In the genomic region with DNA sequence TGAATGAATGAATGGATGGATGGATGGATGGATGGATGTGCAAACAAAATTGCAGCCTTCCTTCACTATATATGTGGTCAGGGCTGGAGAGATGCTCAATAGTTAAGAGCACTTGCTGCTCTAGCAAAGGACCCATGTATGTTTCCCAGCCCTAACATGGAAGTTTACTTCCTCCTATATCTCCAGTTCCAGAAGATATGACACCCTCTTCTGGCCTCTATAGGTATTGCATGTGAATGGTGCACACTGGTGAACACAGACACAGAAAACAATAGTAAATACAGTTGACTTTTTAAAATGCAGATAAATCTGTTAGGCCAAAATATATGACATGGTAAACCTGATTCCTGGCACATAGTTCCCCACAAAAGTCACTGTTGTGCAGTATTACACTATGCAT, we compare ENCODE assay signal across 18 mouse cellular contexts.
DNase-seq lines count a peak whose midpoint lies in the region; ATAC-seq and TF ChIP-seq lines count a peak whose summit lies in the region.
"Had no signal": no experiment of that assay in that cellular context is flagged by ENCODE, and none has a peak within 500 bp of the region (broad histone marks: within the 10 kb centered on the region; RNA-seq: fewer than 3 reads in every experiment).

No protein-coding gene starts in this region.

- DNase-seq in 416B (ENCODE audit: low read depth) (peak; percentile 52), MEL (ENCODE audit: low read depth, low spot score) (peak; percentile 36)
- DNase-seq in induced T-regulatory cell, adult 2 months (ENCODE audit: low read depth), result peak; percentile 39
- no peak for DNase-seq in left cerebral cortex, adult 18-20 months (ENCODE audit: low spot score in 2 of 2)
- DNase-seq: adrenal gland, postnatal 36 days; cerebellum, adult 9-10 months; heart, adult 18-20 months; kidney, postnatal 10 days; lung, adult 2 months had no signal

- H3K9me3 ChIP-seq in intestine, postnatal 0 days (ENCODE audit: control insufficient read depth), result no peaks in the 10 kb centered on the region
- H3K9me3 ChIP-seq in intestine, embryonic 16.5 days (ENCODE audit: control insufficient read depth, low read length), result no peaks in the 10 kb centered on the region
- no peaks in the 10 kb centered on the region for H3K9me3 ChIP-seq in MEL (replicated peaks; ENCODE audit: insufficient read depth, low read length)
- H3K9me3 ChIP-seq: embryonic facial prominence, embryonic 12.5 days; hindbrain, embryonic 13.5 days; midbrain, embryonic 15.5 days; neural tube, embryonic 15.5 days had no signal

- ATAC-seq in intestine, postnatal 0 days, result no peak
- ATAC-seq in intestine, embryonic 16.5 days, result no peak
- ATAC-seq in inflammation-experienced regulatory T-cells, adult 6 months, result no peak
- no peak for ATAC-seq in frontal cortex, adult (ENCODE audit: low TSS enrichment)
- ATAC-seq: forebrain, embryonic 14.5 days; midbrain, embryonic 15.5 days had no signal

- TF ChIP-seq CTCF in intestine, postnatal 0 days (IDR thresholded peaks at IDR 0.05; ENCODE audit: low read depth), result peak; percentile 55
- peak in 2 of 3 experiments; percentile 46 to 50; a peak in 4 of 6 replicates for TF ChIP-seq CTCF in MEL (IDR thresholded peaks at IDR 0.05 in 2 of 3, conservative IDR thresholded peaks at IDR 0.05 in 1 of 3; ENCODE audit: control insufficient read depth in 1 of 3, insufficient read depth in 1 of 3, low read depth in 2 of 3, low read length in 3 of 3, poor library complexity in 1 of 3, severe bottlenecking in 1 of 3)

- no peaks in the 10 kb centered on the region for H3K27me3 ChIP-seq in intestine, postnatal 0 days (replicated peaks; ENCODE audit: control insufficient read depth, insufficient read depth, low read length)
- H3K27me3 ChIP-seq in intestine, embryonic 16.5 days (replicated peaks; ENCODE audit: control insufficient read depth, insufficient read depth, low read length), result no peaks in the 10 kb centered on the region
- no peaks in the 10 kb centered on the region for H3K27me3 ChIP-seq in MEL (ENCODE audit: control insufficient read depth in 1 of 2, insufficient read depth in 2 of 2, low read length in 2 of 2)
- H3K27me3 ChIP-seq: embryonic facial prominence, embryonic 12.5 days; hindbrain, embryonic 13.5 days; midbrain, embryonic 15.5 days; neural tube, embryonic 15.5 days had no signal

- TF ChIP-seq POLR2A in MEL (IDR thresholded peaks at IDR 0.05; ENCODE audit: control insufficient read depth in 1 of 2, insufficient read depth in 1 of 2, low read depth in 1 of 2, low read length in 2 of 2, poor library complexity in 1 of 2), result no peak

- no peaks in the 10 kb centered on the region for H3K79me2 ChIP-seq in MEL (ENCODE audit: control insufficient read depth, insufficient read depth, low read length, poor library complexity)

- H3K4me1 ChIP-seq in intestine, postnatal 0 days (replicated peaks; ENCODE audit: control insufficient read depth, insufficient read depth, low read length), result no peaks in the 10 kb centered on the region
- H3K4me1 ChIP-seq in intestine, embryonic 16.5 days (ENCODE audit: control insufficient read depth, insufficient read depth, low read length), result peaks cover 9% of the 10 kb centered on the region; the same call in 1 of the 2 replicates
- H3K4me1 ChIP-seq in MEL (ENCODE audit: control insufficient read depth in 1 of 2, insufficient read depth in 2 of 2, low read length in 2 of 2), result no peaks in the 10 kb centered on the region
- H3K4me1 ChIP-seq: midbrain, embryonic 15.5 days had no signal

- no peak overlapping the region for H3K27ac ChIP-seq in intestine, postnatal 0 days (ENCODE audit: low read depth, low read length)
- H3K27ac ChIP-seq in intestine, embryonic 16.5 days (ENCODE audit: low read length), result no peak overlapping the region
- H3K27ac ChIP-seq in MEL (ENCODE audit: control insufficient read depth, low read depth, low read length), result no peak overlapping the region
- H3K27ac ChIP-seq: embryonic facial prominence, embryonic 12.5 days; hindbrain, embryonic 13.5 days; midbrain, embryonic 15.5 days; neural tube, embryonic 15.5 days had no signal

- H3K4me3 ChIP-seq in intestine, postnatal 0 days (ENCODE audit: low read depth, low read length), result no peak overlapping the region
- no peak overlapping the region for H3K4me3 ChIP-seq in intestine, embryonic 16.5 days (ENCODE audit: low read length)
- H3K4me3 ChIP-seq in MEL (ENCODE audit: control insufficient read depth in 1 of 2, insufficient read depth in 1 of 2, low read depth in 2 of 2, low read length in 2 of 2), result no peak overlapping the region
- H3K4me3 ChIP-seq: embryonic facial prominence, embryonic 12.5 days; hindbrain, embryonic 13.5 days; midbrain, embryonic 15.5 days; neural tube, embryonic 15.5 days had no signal

- no peak overlapping the region for H3K9ac ChIP-seq in intestine, postnatal 0 days (ENCODE audit: low read depth, low read length)
- H3K9ac ChIP-seq in intestine, embryonic 16.5 days (ENCODE audit: low read depth, low read length), result no peak overlapping the region
- H3K9ac ChIP-seq in MEL (ENCODE audit: control insufficient read depth, low read depth, low read length, poor library complexity, severe bottlenecking), result no peak overlapping the region
- H3K9ac ChIP-seq: embryonic facial prominence, embryonic 12.5 days; hindbrain, embryonic 13.5 days; midbrain, embryonic 15.5 days; neural tube, embryonic 15.5 days had no signal

- H3K36me3 ChIP-seq in intestine, postnatal 0 days (ENCODE audit: control insufficient read depth, insufficient read depth), result no peaks in the 10 kb centered on the region
- no peaks in the 10 kb centered on the region for H3K36me3 ChIP-seq in intestine, embryonic 16.5 days (ENCODE audit: control insufficient read depth, insufficient read depth, low read length)
- no peaks in the 10 kb centered on the region for H3K36me3 ChIP-seq in MEL (ENCODE audit: control insufficient read depth in 1 of 2, insufficient read depth in 2 of 2, low read length in 2 of 2)
- H3K36me3 ChIP-seq: embryonic facial prominence, embryonic 12.5 days; hindbrain, embryonic 13.5 days; midbrain, embryonic 15.5 days; neural tube, embryonic 15.5 days had no signal

- TF ChIP-seq EP300 in MEL (IDR thresholded peaks at IDR 0.05; ENCODE audit: low read depth in 1 of 2, low read length in 2 of 2), result no peak

- H3K4me2 ChIP-seq in intestine, postnatal 0 days (replicated peaks; ENCODE audit: low read depth), result no peak overlapping the region
- H3K4me2 ChIP-seq in intestine, embryonic 16.5 days (ENCODE audit: low read depth, low read length), result no peak overlapping the region
- H3K4me2 ChIP-seq: embryonic facial prominence, embryonic 12.5 days; hindbrain, embryonic 13.5 days; midbrain, embryonic 15.5 days; neural tube, embryonic 15.5 days had no signal

- peak; percentile 30 for TF ChIP-seq RAD21 in MEL (IDR thresholded peaks at IDR 0.05; ENCODE audit: low read depth, low read length)

TF ChIP-seq in MEL, 35 proteins besides CTCF, POLR2A, EP300 and RAD21:
- peak; percentile 46 for TF ChIP-seq SMC3 (IDR thresholded peaks at IDR 0.05; ENCODE audit: low read depth, low read length)
- TF ChIP-seq USF2 (IDR thresholded peaks at IDR 0.05; ENCODE audit: borderline replicate concordance in 1 of 2, insufficient read depth in 1 of 2, low read depth in 1 of 2, low read length in 2 of 2), result no peak
- no peak for TF ChIP-seq E2F4 (IDR thresholded peaks at IDR 0.05; ENCODE audit: borderline replicate concordance, low read depth, low read length)

Comparison
In these comparisons a context has a peak if more than half of its experiments do, and no peak if none do; other contexts are left out.
1. DNase-seq: peak in 416B (single experiment), MEL (single experiment) and induced T-regulatory cell, adult 2 months (single experiment); none in left cerebral cortex, adult 18-20 months (0 of 2).